Mouse (Mus musculus): ENCODE results near the gene Reep3.
"Not testable (repeated sequence)": the region's sequence is repeated elsewhere in the genome, so short reads cannot be mapped to it uniquely, and the experiment has no call there.

Gene Reep3

GRCm38 (mm10) chr10:67017315-67017714 is 79.4 kb downstream of the Reep3 start:
- no peak for DNase-seq (ENCODE audit: low spot score)

GRCm38 (mm10) chr10:67016615-67017278 is 80.0 kb downstream of the Reep3 start:
- DNase-seq (ENCODE audit: low spot score) = no peak

GRCm38 (mm10) chr10:67014746-67015145 is 82.0 kb downstream of the Reep3 start:
- DNase-seq (ENCODE audit: low spot score) = no peak

- DNase-seq (ENCODE audit: low spot score) = no peak
Observed at GRCm38 (mm10) chr10:67010521-67010920, 86.2 kb downstream of the Reep3 start.

GRCm38 (mm10) chr10:67004527-67005042 is 92.2 kb downstream of the Reep3 start:
- DNase-seq (ENCODE audit: low spot score) = no peak

GRCm38 (mm10) chr10:67003743-67004526 is 92.8 kb downstream of the Reep3 start:
- DNase-seq (ENCODE audit: low spot score) = peak; percentile 65

GRCm38 (mm10) chr10:67003009-67003742 is 93.6 kb downstream of the Reep3 start:
- peak; percentile 56 for DNase-seq (ENCODE audit: low spot score)

GRCm38 (mm10) chr10:67002207-67003008 is 94.3 kb downstream of the Reep3 start:
- DNase-seq (ENCODE audit: low spot score) = peak; percentile 83

GRCm38 (mm10) chr10:67000958-67001615 is 95.7 kb downstream of the Reep3 start:
- DNase-seq (ENCODE audit: low spot score) = not testable (repeated sequence)

- DNase-seq (ENCODE audit: low spot score) = no peak
Observed at GRCm38 (mm10) chr10:67000136-67000535, 96.6 kb downstream of the Reep3 start.

GRCm38 (mm10) chr10:66998770-66999169 is 98.0 kb downstream of the Reep3 start:
- DNase-seq (ENCODE audit: low spot score) = no peak

GRCm38 (mm10) chr10:66995181-66995580 is 101.6 kb downstream of the Reep3 start:
- no peak for DNase-seq (ENCODE audit: low spot score)

GRCm38 (mm10) chr10:66994469-66994868 is 102.3 kb downstream of the Reep3 start:
- DNase-seq (ENCODE audit: low spot score) = peak; percentile 31

- no peak for DNase-seq (ENCODE audit: low spot score)
Observed at GRCm38 (mm10) chr10:66992591-66992990, 104.2 kb downstream of the Reep3 start.

- DNase-seq (ENCODE audit: low spot score) = no peak
Observed at GRCm38 (mm10) chr10:66990506-66990905, 106.2 kb downstream of the Reep3 start.

GRCm38 (mm10) chr10:66983043-66983442 is 113.7 kb downstream of the Reep3 start:
- no peak for DNase-seq (ENCODE audit: low spot score)

- no peak for DNase-seq (ENCODE audit: low spot score)
Observed at GRCm38 (mm10) chr10:66978215-66978614, 118.5 kb downstream of the Reep3 start.

GRCm38 (mm10) chr10:66977093-66977492 is 119.7 kb downstream of the Reep3 start:
- no peak for DNase-seq (ENCODE audit: low spot score)

GRCm38 (mm10) chr10:66975451-66975850 is 121.3 kb downstream of the Reep3 start:
- no peak for DNase-seq (ENCODE audit: low spot score)

GRCm38 (mm10) chr10:66974417-66974816 is 122.3 kb downstream of the Reep3 start:
- DNase-seq (ENCODE audit: low spot score) = no peak

GRCm38 (mm10) chr10:66973866-66974265 is 122.9 kb downstream of the Reep3 start:
- DNase-seq (ENCODE audit: low spot score) = no peak
